Comparison of ENCODE assay signal across 9 mouse cellular contexts in genomic region chr16:10713441-10714239, GRCm38 (mm10).
DNase-seq lines count a peak whose midpoint lies in the region; ATAC-seq and TF ChIP-seq lines count a peak whose summit lies in the region.
"Had no signal": no experiment of that assay in that cellular context is flagged by ENCODE, and none has a peak within 500 bp of the region (broad histone marks: within the 10 kb centered on the region; RNA-seq: fewer than 3 reads in every experiment).

No protein-coding gene starts in this region.

- peak; percentile 38 for DNase-seq in liver, adult 2 months (ENCODE audit: extremely low read depth, low read depth, low spot score)
- DNase-seq in liver (no peak), adipocyte (ENCODE audit: low spot score) (no peak)
- DNase-seq in mesoderm, embryonic 11.5 days (ENCODE audit: low read depth, low spot score) = peak; percentile 62
- DNase-seq in frontal cortex, adult 2 months (ENCODE audit: extremely low spot score in 1 of 2, low spot score in 1 of 2) = no peak

- peak; percentile 90 to 92 for ATAC-seq in hematopoietic stem cell, adult 5-6 weeks (replicated peaks in 1 of 2; ENCODE audit: insufficient read depth in 1 of 2, low FRiP score in 2 of 2, low TSS enrichment in 1 of 2, low read depth in 1 of 2, poor library complexity in 2 of 2, severe bottlenecking in 2 of 2)
- no peak for ATAC-seq in liver, embryonic 12.5 days

- TF ChIP-seq POLR2A in liver, adult 2 months (IDR thresholded peaks at IDR 0.05; ENCODE audit: extremely low read depth, insufficient read depth, low read length) = no peak
- TF ChIP-seq POLR2A in bone marrow macrophage, adult 2 months (IDR thresholded peaks at IDR 0.05; ENCODE audit: borderline replicate concordance, low read depth, low read length) = no peak

- H3K4me2 ChIP-seq in liver, embryonic 12.5 days = no peak overlapping the region

- no peak overlapping the region for H3K4me3 ChIP-seq in liver, adult 2 months (ENCODE audit: insufficient read depth, low read depth, low read length)
- H3K4me3 ChIP-seq in bone marrow macrophage, adult 2 months (ENCODE audit: insufficient read depth, low read length) = no peak overlapping the region
- no peak overlapping the region for H3K4me3 ChIP-seq in liver, embryonic 12.5 days

- no peak for TF ChIP-seq CTCF in liver, adult 2 months (IDR thresholded peaks at IDR 0.05; ENCODE audit: low read depth, low read length)
- TF ChIP-seq CTCF in bone marrow macrophage, adult 2 months (IDR thresholded peaks at IDR 0.05; ENCODE audit: low read depth, low read length) = no peak

- H3K4me1 ChIP-seq in liver, adult 2 months (ENCODE audit: control insufficient read depth, insufficient read depth, low read length) = peaks cover 6% of the 10 kb centered on the region
- peaks cover 12% of the 10 kb centered on the region for H3K4me1 ChIP-seq in bone marrow macrophage, adult 2 months (ENCODE audit: control insufficient read depth, insufficient read depth, low read length)
- H3K4me1 ChIP-seq in liver, embryonic 12.5 days = 0 out of 2 replicates have a peak, but pooled peaks cover 5% of the 10 kb centered on the region

- H3K9me3 ChIP-seq in liver, embryonic 12.5 days (replicated peaks) = no peaks in the 10 kb centered on the region
- H3K9me3 ChIP-seq: G1E had no signal

- H3K27ac ChIP-seq in liver, adult 2 months (replicated peaks; ENCODE audit: insufficient read depth, low read depth, low read length) = no peak overlapping the region
- peak overlapping the region; percentile 39 for H3K27ac ChIP-seq in bone marrow macrophage, adult 2 months (ENCODE audit: insufficient read depth, low read depth, low read length)
- H3K27ac ChIP-seq in liver, embryonic 12.5 days = no peak overlapping the region

- WGBS in liver, adult 2 months = 47% methylated on average over 7 of the region's 7 CpGs
- 58% methylated on average over 7 of the region's 7 CpGs for WGBS in liver, embryonic 12.5 days (ENCODE audit: insufficient replicate concordance)

- H3K79me2 ChIP-seq in liver, adult 2 months (ENCODE audit: control insufficient read depth, insufficient read depth, low read length) = no peaks in the 10 kb centered on the region

- no peaks in the 10 kb centered on the region for H3K36me3 ChIP-seq in liver, adult 2 months (ENCODE audit: control insufficient read depth, insufficient read depth, low read length)
- no peaks in the 10 kb centered on the region for H3K36me3 ChIP-seq in liver, embryonic 12.5 days

- H3K9ac ChIP-seq in liver, adult 2 months (ENCODE audit: low read depth, low read length) = no peak overlapping the region
- H3K9ac ChIP-seq in liver, embryonic 12.5 days = no peak overlapping the region

- no peaks in the 10 kb centered on the region for H3K27me3 ChIP-seq in liver, adult 2 months (ENCODE audit: control insufficient read depth, insufficient read depth, low read length)
- no peaks in the 10 kb centered on the region for H3K27me3 ChIP-seq in liver, embryonic 12.5 days (replicated peaks)

Comparison
In these comparisons a context has a peak if more than half of its experiments do, and no peak if none do; other contexts are left out.
1. DNase-seq: peak in liver, adult 2 months (single experiment) and mesoderm, embryonic 11.5 days (single experiment); none in liver (single experiment), adipocyte (single experiment) and frontal cortex, adult 2 months (0 of 2).